Mouse (Mus musculus): ENCODE results near the gene Mettl7a3.

Gene Mettl7a3

DNA sequence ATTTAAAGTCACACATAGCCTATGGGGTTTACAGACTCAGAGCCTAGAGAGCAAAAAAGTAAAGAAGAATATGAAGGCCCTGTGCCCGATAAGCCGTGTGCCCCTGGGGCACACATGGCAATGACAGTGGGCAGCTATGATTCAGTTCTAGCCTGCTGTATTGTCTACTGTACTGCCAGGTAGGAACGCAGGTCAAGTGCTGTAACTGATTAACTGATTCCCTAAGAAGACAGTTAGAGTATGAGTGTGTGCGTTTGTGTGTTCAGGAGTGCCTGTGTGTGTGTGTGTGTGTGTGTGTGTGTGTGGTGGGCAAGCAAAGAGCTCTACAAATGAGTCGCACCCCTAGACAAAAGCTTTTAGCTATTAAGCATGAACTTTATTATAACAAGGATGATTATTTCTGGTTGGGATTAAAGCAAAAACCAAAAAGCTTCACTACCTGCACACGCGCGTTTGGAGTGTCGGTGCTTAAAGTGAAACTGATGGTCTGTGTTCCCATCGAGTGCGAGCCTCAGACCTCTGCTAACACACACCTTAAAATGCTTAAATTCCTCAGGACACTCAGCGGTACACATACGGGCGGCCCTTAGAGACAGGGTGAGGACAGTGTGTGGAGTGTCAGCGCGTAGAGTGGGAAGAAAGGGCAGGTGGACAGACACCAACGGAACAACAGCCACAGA is 53.0 kb downstream of the Mettl7a3 start:
- in situ Hi-C loops (cut with MboI; ENCODE audit: low sequenced_read_pairs): no loop called here

DNA sequence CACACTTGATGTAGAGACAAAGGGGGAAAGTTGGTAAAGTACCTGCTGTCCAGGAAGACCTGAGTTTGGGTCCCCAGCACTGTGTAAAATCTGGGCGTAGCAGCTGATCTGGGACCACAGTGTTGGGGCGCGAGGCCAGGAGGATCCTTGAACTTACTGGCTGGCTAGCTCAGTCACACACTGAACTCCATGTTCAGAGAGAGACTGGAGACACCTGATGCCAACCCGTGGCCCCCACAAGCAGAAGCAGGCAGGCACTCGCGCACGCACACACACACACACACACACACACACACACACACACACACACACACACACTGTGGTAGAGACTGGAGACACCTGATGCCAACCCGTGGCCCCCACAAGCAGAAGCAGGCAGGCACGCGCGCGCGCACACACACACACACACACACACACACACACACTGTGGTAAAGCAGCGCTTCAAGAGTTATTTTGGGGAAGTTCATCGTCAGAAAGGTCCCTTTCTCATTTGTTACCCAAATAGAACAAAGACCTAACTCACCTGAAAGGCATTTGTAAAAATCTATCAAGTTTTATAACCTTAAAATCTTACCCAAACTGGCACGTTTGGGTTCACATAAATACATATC is 53.6 kb downstream of the Mettl7a3 start:
- in situ Hi-C loops (cut with MboI; ENCODE audit: low sequenced_read_pairs): no loop called here

DNA sequence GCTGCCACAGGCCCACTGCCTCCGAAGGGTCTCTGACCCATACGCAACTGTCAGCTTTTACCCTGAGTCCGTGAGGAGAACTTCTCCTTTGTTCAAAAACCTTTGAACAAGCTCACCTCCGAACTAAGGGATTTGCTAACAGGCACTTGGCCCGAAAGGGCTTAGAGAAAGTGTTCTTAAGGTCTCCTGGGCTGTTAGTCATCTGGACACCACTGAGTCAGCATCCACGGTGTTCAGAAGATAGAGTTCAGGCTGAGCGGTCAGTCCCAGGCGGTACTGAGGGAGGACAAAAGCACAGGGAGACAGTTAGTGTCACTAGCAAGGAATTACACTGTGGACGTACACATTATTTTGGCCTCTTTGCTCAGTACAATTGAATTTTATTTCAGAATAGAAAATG is 54.2 kb downstream of the Mettl7a3 start:
- in situ Hi-C loops (cut with MboI; ENCODE audit: low sequenced_read_pairs): no loop called here
